Mouse (Mus musculus): Measurements from ENCODE around the gene Ugt1a6b. TPM values are rescaled to one million over a fixed set of nuclear protein-coding genes. Genes with fewer than 3 reads are reported as not detected.

Gene Ugt1a6b
- polyA plus RNA-seq, 1 experiment from 2014 or later = 0.55 TPM

DNA sequence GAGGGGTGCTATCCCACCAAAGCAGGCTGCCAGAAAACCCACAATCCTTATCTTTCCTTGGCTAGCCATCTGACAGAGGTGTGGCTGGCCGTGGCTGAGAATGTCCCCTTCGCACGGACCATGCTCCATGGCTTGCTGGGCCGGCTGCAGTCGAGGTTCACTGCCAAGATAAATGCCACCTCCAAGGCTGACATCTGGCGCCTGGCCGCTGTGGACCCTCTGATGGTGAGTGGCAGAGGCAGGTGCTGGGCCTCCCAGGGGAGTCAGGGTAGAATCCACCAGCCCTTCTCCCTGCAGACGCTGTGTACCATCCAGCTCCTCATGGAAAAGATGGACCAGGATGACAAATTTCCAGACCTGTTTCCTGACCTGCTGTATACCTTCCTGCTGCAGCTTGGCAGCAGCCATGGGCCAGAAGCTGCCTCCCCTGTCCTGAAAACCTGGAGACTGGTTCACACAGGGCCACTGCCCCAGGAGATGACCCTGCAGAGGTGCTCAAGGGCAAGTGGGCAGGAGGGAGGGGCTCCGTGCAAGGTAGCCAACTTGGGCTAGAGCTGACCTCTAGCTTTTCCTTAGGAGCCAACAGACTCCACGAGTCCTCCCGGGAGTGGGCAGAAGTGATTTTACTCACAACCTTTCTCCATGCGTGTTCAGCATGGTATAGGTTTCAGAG, 151.9 kb downstream of the Ugt1a6b start:
- no peaks in the 10 kb centered on the region for H3K27me3 ChIP-seq (ENCODE audit: insufficient read depth, low read length)
- no peak overlapping the region for H3K4me2 ChIP-seq (ENCODE audit: low read length)
- no peak for DNase-seq (ENCODE audit: low spot score)
- ATAC-seq (replicated peaks; ENCODE audit: low FRiP score, low read depth) = no peak
- H3K4me3 ChIP-seq (replicated peaks; ENCODE audit: low read depth, low read length) = no peak overlapping the region
- H3K9me3 ChIP-seq (replicated peaks; ENCODE audit: low read length) = peaks cover 16% of the 10 kb centered on the region
- no peak overlapping the region for H3K9ac ChIP-seq (ENCODE audit: low read depth, low read length)
- WGBS = 79% methylated on average over 12 of the region's 12 CpGs
- no peak for TF ChIP-seq CTCF (IDR thresholded peaks at IDR 0.05; ENCODE audit: low read depth)
- 0 out of 2 replicates have a peak, but pooled peaks cover 2% of the 10 kb centered on the region for H3K36me3 ChIP-seq (ENCODE audit: insufficient read depth, low read length)
- no peak overlapping the region for H3K27ac ChIP-seq
- H3K4me1 ChIP-seq (replicated peaks; ENCODE audit: insufficient read depth, low read length) = peaks cover 8% of the 10 kb centered on the region

DNA sequence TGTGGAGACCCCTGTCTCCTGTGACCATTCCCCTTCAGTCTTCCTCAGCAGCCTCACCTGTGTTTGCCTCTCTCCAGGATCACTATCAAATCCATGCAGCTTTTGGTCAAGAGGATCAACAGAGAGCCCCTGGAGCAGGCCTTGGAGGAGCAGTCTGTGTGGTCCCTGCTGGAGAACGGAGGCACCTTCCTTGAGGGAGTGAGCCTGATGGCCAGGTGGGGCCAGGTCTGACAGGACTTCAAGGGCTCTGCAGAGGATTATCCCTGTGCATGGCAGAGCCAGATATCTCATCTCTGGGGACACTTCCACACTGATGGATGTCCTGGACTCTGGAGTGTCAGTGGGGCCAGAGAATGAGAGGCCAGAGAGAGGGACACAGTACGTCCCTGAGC, 152.4 kb downstream of the Ugt1a6b start:
- H3K36me3 ChIP-seq (ENCODE audit: insufficient read depth, low read length) = peaks cover 8% of the 10 kb centered on the region; the same call in 1 of the 2 replicates
- no peak for DNase-seq (ENCODE audit: low spot score)
- no peak overlapping the region for H3K4me2 ChIP-seq (ENCODE audit: low read length)
- H3K9ac ChIP-seq (ENCODE audit: low read depth, low read length) = no peak overlapping the region
- no peak overlapping the region for H3K27ac ChIP-seq
- H3K9me3 ChIP-seq (replicated peaks; ENCODE audit: low read length) = peaks cover 10% of the 10 kb centered on the region
- 61% methylated on average over 2 of the region's 2 CpGs for WGBS
- H3K4me3 ChIP-seq (replicated peaks; ENCODE audit: low read depth, low read length) = no peak overlapping the region
- H3K27me3 ChIP-seq (ENCODE audit: insufficient read depth, low read length) = no peaks in the 10 kb centered on the region
- peaks cover 11% of the 10 kb centered on the region for H3K4me1 ChIP-seq (replicated peaks; ENCODE audit: insufficient read depth, low read length)
- no peak for TF ChIP-seq CTCF (IDR thresholded peaks at IDR 0.05; ENCODE audit: low read depth)
- ATAC-seq (replicated peaks; ENCODE audit: low FRiP score, low read depth) = no peak

DNA sequence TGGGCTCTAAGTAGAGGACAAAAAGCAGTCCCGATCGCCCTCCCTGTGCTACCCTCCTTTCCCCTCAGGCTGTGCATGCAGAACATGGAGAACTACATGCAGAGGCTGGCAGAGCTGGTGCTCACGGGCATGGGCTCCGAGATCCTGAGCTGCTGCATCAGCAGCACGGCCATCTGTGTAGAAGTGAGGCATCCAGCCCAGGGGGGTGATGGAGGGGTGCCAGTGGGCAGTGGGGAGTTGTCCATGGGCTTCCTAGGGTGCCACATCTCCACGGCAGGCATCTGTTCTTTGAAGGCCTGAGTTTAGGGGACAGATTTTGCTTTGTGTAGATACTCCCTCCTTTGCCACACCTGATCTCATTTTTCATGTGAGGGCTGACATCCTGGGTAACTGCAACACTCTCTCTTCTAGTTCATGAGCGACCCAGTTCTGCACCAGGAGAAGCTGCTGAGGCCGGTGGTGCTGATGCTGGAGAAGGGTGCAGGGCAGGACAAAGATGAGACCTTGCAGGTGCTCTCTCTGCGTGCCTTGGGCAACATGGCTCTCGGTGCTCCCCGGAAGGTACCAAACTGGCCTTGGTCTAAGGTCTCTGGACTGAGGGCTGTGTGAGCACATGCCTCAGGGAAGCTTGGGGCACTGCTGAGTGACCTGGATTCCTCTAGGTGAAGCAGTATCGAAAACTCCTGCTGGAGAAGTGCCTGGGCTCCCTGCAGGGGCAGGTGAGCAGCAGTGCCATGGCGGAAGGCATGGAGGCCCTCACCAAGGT, 153.1 kb downstream of the Ugt1a6b start:
- H3K9me3 ChIP-seq (replicated peaks; ENCODE audit: low read length) = 0 out of 2 replicates have a peak, but pooled peaks cover 3% of the 10 kb centered on the region
- peaks cover 15% of the 10 kb centered on the region for H3K36me3 ChIP-seq (ENCODE audit: insufficient read depth, low read length)
- H3K27me3 ChIP-seq (ENCODE audit: insufficient read depth, low read length) = no peaks in the 10 kb centered on the region
- H3K4me3 ChIP-seq (replicated peaks; ENCODE audit: low read depth, low read length) = no peak overlapping the region
- ATAC-seq (replicated peaks; ENCODE audit: low FRiP score, low read depth) (no peak), DNase-seq (ENCODE audit: low spot score) (no peak)
- no peak overlapping the region for H3K27ac ChIP-seq
- no peak overlapping the region for H3K4me2 ChIP-seq (ENCODE audit: low read length)
- 79% methylated on average over 13 of the region's 13 CpGs for WGBS
- peaks cover 11% of the 10 kb centered on the region for H3K4me1 ChIP-seq (replicated peaks; ENCODE audit: insufficient read depth, low read length)
- no peak overlapping the region for H3K9ac ChIP-seq (ENCODE audit: low read depth, low read length)
- no peak for TF ChIP-seq CTCF (IDR thresholded peaks at IDR 0.05; ENCODE audit: low read depth)

DNA sequence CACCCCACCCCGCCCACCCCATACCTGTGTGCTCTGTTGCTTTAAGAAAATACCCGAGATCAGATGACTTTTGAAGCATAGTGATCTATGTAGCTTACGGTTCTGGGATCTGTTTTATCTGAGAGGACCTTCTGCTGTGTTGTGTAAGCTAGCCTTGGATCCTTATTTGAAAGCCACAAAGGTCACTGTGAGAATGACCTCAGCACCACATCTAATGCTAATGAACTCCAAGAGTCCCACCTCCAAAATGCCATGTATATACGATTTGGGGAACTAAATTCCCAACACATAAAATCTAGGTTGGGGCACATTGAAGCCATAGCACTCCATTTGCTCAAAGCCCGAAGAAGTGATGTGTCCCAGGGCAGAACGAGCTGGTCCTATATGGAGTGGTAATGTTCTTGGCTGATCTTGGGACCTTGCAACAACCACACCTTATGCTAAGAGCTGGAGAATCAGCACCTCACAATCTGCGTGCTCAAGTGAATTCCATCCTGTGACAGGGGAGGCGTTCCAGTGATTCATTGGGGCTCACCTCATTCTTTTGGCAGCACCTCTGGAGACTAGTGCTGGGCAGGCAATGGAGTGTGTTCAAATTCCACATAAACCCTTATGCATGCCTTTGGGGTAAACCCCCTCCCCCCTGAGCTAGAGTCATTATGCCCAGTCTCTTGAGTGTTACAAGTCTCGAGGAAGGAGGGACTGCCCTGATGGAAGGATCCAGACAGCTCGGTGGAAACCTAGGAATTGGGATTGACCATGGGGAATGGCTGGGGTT, 154.0 kb downstream of the Ugt1a6b start:
- H3K9me3 ChIP-seq (replicated peaks; ENCODE audit: low read length) = no peaks in the 10 kb centered on the region
- H3K4me2 ChIP-seq (ENCODE audit: low read length) = no peak overlapping the region
- H3K36me3 ChIP-seq (ENCODE audit: insufficient read depth, low read length) = peaks cover 23% of the 10 kb centered on the region
- no peak for ATAC-seq (replicated peaks; ENCODE audit: low FRiP score, low read depth)
- H3K4me1 ChIP-seq (replicated peaks; ENCODE audit: insufficient read depth, low read length) = peaks cover 14% of the 10 kb centered on the region
- H3K9ac ChIP-seq (ENCODE audit: low read depth, low read length) = no peak overlapping the region
- DNase-seq (ENCODE audit: low spot score) = no peak
- H3K27ac ChIP-seq = no peak overlapping the region
- H3K4me3 ChIP-seq (replicated peaks; ENCODE audit: low read depth, low read length) = no peak overlapping the region
- TF ChIP-seq CTCF (IDR thresholded peaks at IDR 0.05; ENCODE audit: low read depth) = no peak
- 75% methylated on average over 10 of the region's 10 CpGs for WGBS
- H3K27me3 ChIP-seq (ENCODE audit: insufficient read depth, low read length) = no peaks in the 10 kb centered on the region

DNA sequence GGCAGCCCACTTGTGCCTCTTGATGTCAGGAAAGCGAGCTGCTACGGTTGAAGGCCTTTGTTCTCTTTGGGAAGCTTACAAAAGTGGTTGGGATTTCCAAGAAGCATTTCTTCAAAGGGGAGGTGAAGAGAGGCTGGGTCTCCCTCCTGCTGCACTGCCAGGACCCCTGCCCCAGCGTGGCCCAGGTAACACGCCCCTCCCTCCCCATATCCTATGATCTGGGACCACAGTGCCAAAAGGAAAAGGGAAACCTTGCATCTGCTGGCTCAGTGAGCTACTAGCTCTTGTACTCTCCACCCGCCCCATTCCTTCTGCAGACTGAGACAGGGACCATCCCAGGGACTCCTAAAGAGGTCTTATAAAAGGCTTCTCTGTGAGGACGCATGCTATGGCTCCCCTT, 154.6 kb downstream of the Ugt1a6b start:
- H3K9ac ChIP-seq (ENCODE audit: low read depth, low read length) = no peak overlapping the region
- WGBS = 81% methylated on average over 6 of the region's 6 CpGs
- ATAC-seq (replicated peaks; ENCODE audit: low FRiP score, low read depth) (no peak), DNase-seq (ENCODE audit: low spot score) (no peak)
- peaks cover 28% of the 10 kb centered on the region for H3K36me3 ChIP-seq (ENCODE audit: insufficient read depth, low read length)
- TF ChIP-seq CTCF (IDR thresholded peaks at IDR 0.05; ENCODE audit: low read depth) = no peak
- H3K27ac ChIP-seq = no peak overlapping the region
- no peak overlapping the region for H3K4me3 ChIP-seq (replicated peaks; ENCODE audit: low read depth, low read length)
- no peaks in the 10 kb centered on the region for H3K9me3 ChIP-seq (replicated peaks; ENCODE audit: low read length)
- H3K4me2 ChIP-seq (ENCODE audit: low read length) = no peak overlapping the region
- H3K4me1 ChIP-seq (replicated peaks; ENCODE audit: insufficient read depth, low read length) = peaks cover 14% of the 10 kb centered on the region
- no peaks in the 10 kb centered on the region for H3K27me3 ChIP-seq (ENCODE audit: insufficient read depth, low read length)

DNA sequence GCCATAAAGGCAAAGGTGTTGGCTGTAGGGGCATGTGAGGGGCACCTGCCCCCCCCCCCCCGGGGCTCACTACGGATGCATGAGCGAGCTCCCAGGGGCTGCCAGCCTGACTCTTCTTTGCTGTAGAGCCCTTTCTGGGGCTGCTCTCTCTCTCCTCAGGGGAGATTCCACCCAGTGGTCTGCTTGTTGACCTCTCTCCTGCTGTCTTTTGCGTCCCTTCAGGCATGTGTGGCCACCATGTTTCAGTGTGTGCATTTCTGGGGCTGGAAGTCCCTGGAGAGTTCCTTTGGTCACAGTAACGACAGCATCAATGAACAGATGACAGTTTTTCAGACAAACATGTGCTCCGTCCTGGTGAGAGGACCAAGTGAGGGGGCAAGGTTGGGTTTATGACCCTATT, 155.3 kb downstream of the Ugt1a6b start:
- H3K4me2 ChIP-seq (ENCODE audit: low read length) = no peak overlapping the region
- H3K4me1 ChIP-seq (replicated peaks; ENCODE audit: insufficient read depth, low read length) = peaks cover 14% of the 10 kb centered on the region
- no peak for TF ChIP-seq CTCF (IDR thresholded peaks at IDR 0.05; ENCODE audit: low read depth)
- H3K36me3 ChIP-seq (ENCODE audit: insufficient read depth, low read length) = peaks cover 35% of the 10 kb centered on the region
- H3K4me3 ChIP-seq (replicated peaks; ENCODE audit: low read depth, low read length) = no peak overlapping the region
- ATAC-seq (replicated peaks; ENCODE audit: low FRiP score, low read depth) (no peak), DNase-seq (ENCODE audit: low spot score) (no peak)
- no peak overlapping the region for H3K27ac ChIP-seq
- 64% methylated on average over 6 of the region's 6 CpGs for WGBS
- no peak overlapping the region for H3K9ac ChIP-seq (ENCODE audit: low read depth, low read length)
- no peaks in the 10 kb centered on the region for H3K9me3 ChIP-seq (replicated peaks; ENCODE audit: low read length)
- H3K27me3 ChIP-seq (ENCODE audit: insufficient read depth, low read length) = no peaks in the 10 kb centered on the region
